Mouse (Mus musculus): Measurements from ENCODE around the gene Foxf1. TPM values are rescaled to one million over a fixed set of nuclear protein-coding genes. Genes with fewer than 3 reads are reported as not detected.

The Foxf1 gene
- polyA plus RNA-seq, 1 experiment from 2014 or later: 129 TPM

Small RNA genes within 50 kb of the gene (microRNA-seq; reads per million reads assigned to microRNA genes)
- not detected for gene Gm27530

Other genes with a start within 250 kb of the Foxf1 start
- gene Mthfsd, start 24.0 kb downstream of the Foxf1 start, polyA plus RNA-seq (2014; fragmentation: Nextera tagmentation; extraction: Ambion mirVana): 59.2 and 62.9 TPM in 2 replicates
- 0.43 and 0.48 TPM in 2 replicates for gene Foxc2, start 31.8 kb downstream of the Foxf1 start, polyA plus RNA-seq (2014; fragmentation: Nextera tagmentation; extraction: Ambion mirVana)
- 6.5 and 7.7 TPM in 2 replicates for gene Foxl1, start 43.6 kb downstream of the Foxf1 start, polyA plus RNA-seq (2014; fragmentation: Nextera tagmentation; extraction: Ambion mirVana)